Mouse (Mus musculus) limb, embryonic 14.5 days (tissue): ENCODE measurements around the gene Rab42. TPM values are rescaled to one million over a fixed set of nuclear protein-coding genes. Genes with fewer than 3 reads are reported as not detected.
A peak's percentile ranks its signal among the peaks of the same experiment; 100 is the strongest.

ENCODE experiments used
- ATAC-seq: fragments of 200-750 bp; cut with Nextera tagmentation; 2 replicates; pipeline ENCODE4 v1.8.0; 2017; ENCODE audit warnings: low read depth, moderate number of reproducible peaks, moderate TSS enrichment; ENCODE audit not compliant: low FRiP score
- DNase-seq: peaks from one replicate; pipeline ENCODE4 v3.0.0-alpha.2; 2015; ENCODE audit warnings: low spot score
- H3K27ac ChIP-seq: fragments of 300-500 bp; sonication (generic); replicated peaks from 2 replicates; pipeline ENCODE4 v1.5.1; 2014; ENCODE audit warnings: low read depth, mild to moderate bottlenecking, low read length, moderate library complexity, mixed read lengths
- H3K27me3 ChIP-seq: fragments of 300-500 bp; sonication (generic); 2 replicates; pipeline ENCODE4 v1.6.1; 2014; ENCODE audit warnings: low read length, mixed read lengths; ENCODE audit not compliant: control insufficient read depth, insufficient read depth
- H3K36me3 ChIP-seq: fragments of 300-500 bp; sonication (generic); 2 replicates; pipeline ENCODE4 v1.6.1; 2014; ENCODE audit warnings: mild to moderate bottlenecking, low read length, moderate library complexity, mixed read lengths; ENCODE audit not compliant: control insufficient read depth, insufficient read depth
- H3K4me1 ChIP-seq: fragments of 300-500 bp; sonication (generic); 2 replicates; pipeline ENCODE4 v1.6.1; 2014; ENCODE audit warnings: antibody characterized with exemption, low read length, mixed read lengths; ENCODE audit not compliant: control insufficient read depth, insufficient read depth
- H3K4me2 ChIP-seq: fragments of 300-500 bp; sonication (generic); replicated peaks from 2 replicates; pipeline ENCODE4 v1.6.1; 2014; ENCODE audit warnings: low read depth, mild to moderate bottlenecking, low read length, moderate library complexity; ENCODE audit not compliant: severe bottlenecking
- H3K4me3 ChIP-seq: fragments of 300-500 bp; sonication (generic); replicated peaks from 2 replicates; pipeline ENCODE4 v1.5.1; 2014; ENCODE audit warnings: low read length
- H3K9ac ChIP-seq: fragments of 300-500 bp; sonication (generic); 2 replicates; pipeline ENCODE4 v1.6.1; 2014; ENCODE audit warnings: mild to moderate bottlenecking, low read depth, low read length, moderate library complexity; ENCODE audit not compliant: severe bottlenecking
- H3K9me3 ChIP-seq: fragments of 300-500 bp; sonication (generic); 2 replicates; pipeline ENCODE4 v1.6.1; 2016; ENCODE audit warnings: low read length; ENCODE audit not compliant: control insufficient read depth
- POLR2A ChIP-seq: fragments of 200-500 bp; IDR thresholded peaks from 2 replicates; pipeline ENCODE4 v1.8.0; 2012; ENCODE audit warnings: inconsistent platforms, mild to moderate bottlenecking, moderate library complexity, borderline replicate concordance; ENCODE audit not compliant: insufficient read depth, insufficient read length; ENCODE audit errors: extremely low read depth
- WGBS: fragments of 180-500 bp; shearing (Covaris S2); extraction: QIAGEN DNeasy Blood & Tissue Kit; methylation state at CpG from one replicate; pipeline ENCODE4 v1.1.7; 2014; 5-methylcytosine and 5-hydroxymethylcytosine counted together
- polyA plus RNA-seq, 2 experiments: library from polyadenylated mRNA; depleted of rRNA in 1 of 2; stranded (reverse) in 1 of 2; unstranded in 1 of 2; fragments of >200 nt; fragmentation: Nextera tagmentation in 1 of 2; extraction: Ambion mirVana in 1 of 2; gene quantifications; 2 replicates each; pipeline versions ENCODE4 v1.2.1 to v1.2.3; 2012 to 2014

Rab42 gene
- 2.0 TPM in 2 replicates for polyA plus RNA-seq (2012; rRNA removed)
- 1.0 and 1.2 TPM in 2 replicates for polyA plus RNA-seq (2014; fragmentation: Nextera tagmentation; extraction: Ambion mirVana)

- TF ChIP-seq POLR2A: no peak
- Histone ChIP-seq H3K4me1 (no peaks in the 10 kb centered on the region), H3K27ac (peak within 1 kb of the TSS; percentile 55), H3K36me3 (no peaks in the 10 kb centered on the region), H3K9me3 (no peaks in the 10 kb centered on the region), H3K9ac (peak within 1 kb of the TSS; percentile 62), H3K4me3 (peak within 1 kb of the TSS; percentile 46), H3K4me2 (peak within 1 kb of the TSS; percentile 67), H3K27me3 (no peaks in the 10 kb centered on the region)
- peak; percentile 65 for DNase-seq
- WGBS: 1% methylated on average over 30 of the region's 31 CpGs
- peak; percentile 81 for ATAC-seq
Measured at GRCm38 (mm10) chr4:132302939-132303479, at the start of gene Rab42. TSS of gene Rab42 (minus strand) at chr4:132303385.

- Histone ChIP-seq H3K4me2 (peak overlapping the region; percentile 79), H3K4me3 (peak overlapping the region; percentile 86), H3K27ac (peak overlapping the region; percentile 91), H3K36me3 (peaks cover 37% of the 10 kb centered on the region), H3K27me3 (no peaks in the 10 kb centered on the region), H3K9me3 (no peaks in the 10 kb centered on the region), H3K4me1 (peaks cover 8% of the 10 kb centered on the region), H3K9ac (peak overlapping the region; percentile 89)
- 1% methylated on average over 14 of the region's 14 CpGs for WGBS
- DNase-seq: no peak
- no peak for TF ChIP-seq POLR2A
- no peak for ATAC-seq
Measured at GRCm38 (mm10) chr4:132352739-132353138, 49.6 kb upstream of the Rab42 start.

DNA sequence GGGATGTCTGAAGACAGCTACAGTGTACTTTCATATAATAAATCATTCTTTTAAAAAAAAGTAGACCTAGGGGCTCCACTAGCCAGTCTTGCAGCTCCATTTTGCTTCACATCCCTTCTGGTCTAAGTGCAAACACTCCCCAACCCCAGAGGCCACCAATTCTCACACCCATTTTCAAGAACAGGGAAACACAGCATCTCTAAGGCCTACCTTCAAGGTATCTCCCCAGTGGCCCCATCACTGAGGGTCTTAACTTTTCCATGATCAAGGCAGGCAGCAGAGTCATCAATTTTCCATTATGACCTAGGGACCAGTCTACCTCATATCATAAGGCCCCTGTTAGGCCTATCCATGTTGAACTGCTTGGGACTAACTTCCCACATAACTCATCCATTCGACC is 48.2 kb upstream of the Rab42 start:
- Histone ChIP-seq H3K36me3 (peaks cover 24% of the 10 kb centered on the region), H3K4me3 (peak overlapping the region; percentile 86), H3K4me2 (peak overlapping the region; percentile 79), H3K27me3 (no peaks in the 10 kb centered on the region), H3K27ac (no peak overlapping the region), H3K9ac (peak overlapping the region; percentile 89), H3K9me3 (no peaks in the 10 kb centered on the region), H3K4me1 (peaks cover 8% of the 10 kb centered on the region)
- 42% methylated on average over 1 of the region's 1 CpGs for WGBS
- TF ChIP-seq POLR2A: no peak
- DNase-seq: no peak
- no peak for ATAC-seq

- Histone ChIP-seq H3K27ac (no peak overlapping the region), H3K9ac (no peak overlapping the region), H3K27me3 (no peaks in the 10 kb centered on the region), H3K9me3 (no peaks in the 10 kb centered on the region), H3K4me2 (no peak overlapping the region), H3K36me3 (peaks cover 19% of the 10 kb centered on the region), H3K4me3 (no peak overlapping the region), H3K4me1 (peaks cover 8% of the 10 kb centered on the region)
- ATAC-seq (no peak), DNase-seq (no peak)
- 65% methylated on average over 3 of the region's 3 CpGs for WGBS
- no peak for TF ChIP-seq POLR2A
Measured at GRCm38 (mm10) chr4:132350854-132351253, 47.7 kb upstream of the Rab42 start.

GRCm38 (mm10) chr4:132350123-132350740 is 47.0 kb upstream of the Rab42 start:
- Histone ChIP-seq H3K4me3 (no peak overlapping the region), H3K4me2 (no peak overlapping the region), H3K27ac (no peak overlapping the region), H3K9me3 (no peaks in the 10 kb centered on the region), H3K27me3 (no peaks in the 10 kb centered on the region), H3K36me3 (peaks cover 18% of the 10 kb centered on the region), H3K4me1 (peaks cover 8% of the 10 kb centered on the region), H3K9ac (no peak overlapping the region)
- no peak for ATAC-seq
- no peak for TF ChIP-seq POLR2A
- no peak for DNase-seq
- 38% methylated on average over 2 of the region's 2 CpGs for WGBS
